Mouse (Mus musculus) midbrain, embryonic 11.5 days (tissue): ENCODE results near the gene Dffa. TPM values are rescaled to one million over a fixed set of nuclear protein-coding genes. Genes with fewer than 3 reads are reported as not detected.
A peak's percentile ranks its signal among the peaks of the same experiment; 100 is the strongest.

ENCODE experiments used
- ATAC-seq: fragments of 200-750 bp; cut with Nextera tagmentation; 2 replicates; pipeline ENCODE4 v1.8.0; 2017; ENCODE audit warnings: moderate TSS enrichment, moderate library complexity; ENCODE audit not compliant: low FRiP score
- DNase-seq: peaks from one replicate; pipeline ENCODE4 v3.0.0; 2015; ENCODE audit warnings: low spot score; ENCODE audit errors: missing footprints
- H3K27ac ChIP-seq: fragments of 300-500 bp; sonication (generic); 2 replicates; pipeline ENCODE4 v1.5.1; 2014; ENCODE audit warnings: low read depth, low read length
- H3K27me3 ChIP-seq: fragments of 300-500 bp; sonication (generic); 2 replicates; pipeline ENCODE4 v1.6.1; 2014; ENCODE audit warnings: mild to moderate bottlenecking, low read length, moderate library complexity, mixed read lengths; ENCODE audit not compliant: control insufficient read depth, insufficient read depth
- H3K36me3 ChIP-seq: fragments of 300-500 bp; sonication (generic); 2 replicates; pipeline ENCODE4 v1.6.1; 2014; ENCODE audit warnings: mild to moderate bottlenecking, low read length, moderate library complexity, mixed read lengths; ENCODE audit not compliant: control insufficient read depth, insufficient read depth
- H3K4me1 ChIP-seq: fragments of 300-500 bp; sonication (generic); 2 replicates; pipeline ENCODE4 v1.6.1; 2014; ENCODE audit warnings: low read length; ENCODE audit not compliant: control insufficient read depth, insufficient read depth
- H3K4me2 ChIP-seq: fragments of 300-500 bp; sonication (generic); 2 replicates; pipeline ENCODE4 v1.6.1; 2014; ENCODE audit warnings: mild to moderate bottlenecking, moderate library complexity
- H3K4me3 ChIP-seq: fragments of 300-500 bp; sonication (generic); 2 replicates; pipeline ENCODE4 v1.5.1; 2014; ENCODE audit warnings: low read depth, low read length
- H3K9ac ChIP-seq: fragments of 300-500 bp; sonication (generic); 2 replicates; pipeline ENCODE4 v1.6.1; 2014; ENCODE audit warnings: low read length
- H3K9me3 ChIP-seq: fragments of 300-500 bp; sonication (generic); 2 replicates; pipeline ENCODE4 v1.6.1; 2016; ENCODE audit warnings: low read length; ENCODE audit not compliant: control insufficient read depth
- WGBS: fragments of 180-500 bp; shearing (Covaris S2); extraction: QIAGEN DNeasy Blood & Tissue Kit; methylation state at CpG from one replicate; pipeline ENCODE4 v1.1.7; 2014; 5-methylcytosine and 5-hydroxymethylcytosine counted together
- polyA plus RNA-seq: library from polyadenylated mRNA; unstranded; fragments of >200 nt; fragmentation: Nextera tagmentation; extraction: Ambion mirVana; gene quantifications from 2 replicates; pipeline ENCODE4 v1.2.1, GENCODE M21; 2014

Dffa gene
- 24.9 and 25.3 TPM in 2 replicates for polyA plus RNA-seq

DNA sequence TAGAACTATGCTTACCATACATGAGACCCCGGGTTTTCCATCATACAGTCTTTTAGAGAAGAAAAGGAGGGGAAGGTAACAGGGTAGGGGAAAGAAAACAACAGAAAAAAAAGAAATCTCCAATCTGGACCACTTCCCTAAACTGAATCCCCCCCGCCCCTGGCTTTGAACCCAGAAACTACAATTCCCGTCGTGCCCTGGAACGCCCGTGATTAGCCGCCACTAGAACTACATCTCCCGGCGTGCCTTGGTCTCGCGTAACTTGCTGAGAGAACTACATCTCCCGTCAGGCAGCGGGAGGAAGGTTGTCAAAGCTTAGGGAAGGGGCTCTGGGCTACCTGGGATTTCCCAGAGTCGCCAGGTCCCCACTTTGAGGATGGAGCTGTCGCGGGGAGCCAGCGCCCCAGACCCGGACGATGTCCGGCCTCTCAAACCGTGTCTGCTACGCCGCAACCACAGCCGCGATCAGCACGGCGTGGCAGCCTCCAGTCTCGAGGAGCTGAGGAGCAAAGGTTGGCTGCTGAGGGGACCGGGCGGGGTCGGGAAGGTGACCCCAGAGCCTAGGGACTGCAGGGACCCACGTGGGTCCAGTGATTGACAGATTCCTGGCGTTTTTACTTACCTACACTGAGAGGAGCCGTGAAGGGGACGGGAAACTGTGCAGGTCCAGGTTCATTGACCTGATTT, at the start of gene Dffa:
Dffa (plus strand) TSS at position 272 of the 687 bp plus-strand sequence.
- peak; percentile 98 for DNase-seq
- Histone ChIP-seq H3K36me3 (no peaks in the 10 kb centered on the region), H3K4me2 (peak within 1 kb of the TSS; percentile 92), H3K4me3 (peak within 1 kb of the TSS; percentile 73), H3K9me3 (no peaks in the 10 kb centered on the region), H3K27me3 (no peaks in the 10 kb centered on the region), H3K4me1 (peaks cover 12% of the 10 kb centered on the region), H3K9ac (peak within 1 kb of the TSS; percentile 82), H3K27ac (no peak within 1 kb of the TSS)
- WGBS = under 1% methylated on average over 35 of the region's 35 CpGs
- peak; percentile 86 for ATAC-seq

- 51% methylated on average over 6 of the region's 6 CpGs for WGBS
- Histone ChIP-seq H3K27ac (no peak overlapping the region), H3K36me3 (no peaks in the 10 kb centered on the region; the same call in 1 of the 2 replicates), H3K9me3 (no peaks in the 10 kb centered on the region), H3K27me3 (peaks cover 3% of the 10 kb centered on the region; the same call in 1 of the 2 replicates), H3K4me3 (no peak overlapping the region), H3K4me2 (no peak overlapping the region), H3K4me1 (peaks cover 2% of the 10 kb centered on the region), H3K9ac (no peak overlapping the region)
- DNase-seq (no peak), ATAC-seq (no peak)
Observed at GRCm38 (mm10) chr4:149055847-149056246, 48.1 kb upstream of the Dffa start.

GRCm38 (mm10) chr4:149056957-149057356, 47.0 kb upstream of the Dffa start:
- H3K4me1 ChIP-seq = peaks cover 2% of the 10 kb centered on the region
- H3K4me2 ChIP-seq = no peak overlapping the region
- H3K4me3 ChIP-seq = no peak overlapping the region
- no peak overlapping the region for H3K27ac ChIP-seq
- no peaks in the 10 kb centered on the region; the same call in 1 of the 2 replicates for H3K36me3 ChIP-seq
- H3K9me3 ChIP-seq = no peaks in the 10 kb centered on the region
- WGBS = 77% methylated on average over 16 of the region's 16 CpGs
- ATAC-seq = no peak
- no peak overlapping the region for H3K9ac ChIP-seq
- no peak for DNase-seq
- H3K27me3 ChIP-seq = no peaks in the 10 kb centered on the region; the same call in 1 of the 2 replicates

- no peaks in the 10 kb centered on the region; the same call in 1 of the 2 replicates for H3K27me3 ChIP-seq
- H3K4me2 ChIP-seq = no peak overlapping the region
- DNase-seq (no peak), ATAC-seq (no peak)
- no peaks in the 10 kb centered on the region; the same call in 1 of the 2 replicates for H3K36me3 ChIP-seq
- no peak overlapping the region for H3K4me3 ChIP-seq
- H3K9me3 ChIP-seq = no peaks in the 10 kb centered on the region
- WGBS = 66% methylated on average over 14 of the region's 14 CpGs
- H3K9ac ChIP-seq = no peak overlapping the region
- peaks cover 2% of the 10 kb centered on the region for H3K4me1 ChIP-seq
- no peak overlapping the region for H3K27ac ChIP-seq
Observed at GRCm38 (mm10) chr4:149057470-149057869, 46.5 kb upstream of the Dffa start.

GRCm38 (mm10) chr4:149058298-149058697, 45.6 kb upstream of the Dffa start:
- no peak overlapping the region for H3K27ac ChIP-seq
- no peaks in the 10 kb centered on the region; the same call in 1 of the 2 replicates for H3K36me3 ChIP-seq
- H3K27me3 ChIP-seq = no peaks in the 10 kb centered on the region; the same call in 1 of the 2 replicates
- WGBS = 48% methylated on average over 7 of the region's 7 CpGs
- H3K4me3 ChIP-seq = no peak overlapping the region
- H3K4me1 ChIP-seq = peaks cover 2% of the 10 kb centered on the region
- no peak overlapping the region for H3K4me2 ChIP-seq
- H3K9me3 ChIP-seq = no peaks in the 10 kb centered on the region
- DNase-seq (no peak), ATAC-seq (no peak)
- no peak overlapping the region for H3K9ac ChIP-seq

DNA sequence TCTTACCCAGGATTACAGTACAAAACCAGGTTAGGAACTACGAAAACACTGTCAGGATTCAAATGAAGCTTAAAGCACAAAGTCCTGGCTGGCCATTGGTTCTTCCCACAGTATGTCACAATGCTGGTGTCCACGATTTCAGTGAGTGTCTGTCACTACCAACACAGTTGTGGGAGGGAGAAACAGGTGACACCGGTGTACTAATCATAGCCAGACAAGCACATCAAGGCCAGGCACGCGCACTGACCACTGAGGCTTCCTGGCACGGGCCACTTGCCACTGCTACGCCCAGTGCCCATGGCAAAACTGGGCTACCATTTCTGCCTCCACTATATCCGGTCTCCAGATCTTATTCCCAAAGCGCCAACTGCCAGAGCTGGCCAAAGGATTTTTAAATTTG, 44.2 kb upstream of the Dffa start:
- no peak overlapping the region for H3K9ac ChIP-seq
- H3K4me2 ChIP-seq = no peak overlapping the region
- no peak for ATAC-seq
- no peak for DNase-seq
- no peaks in the 10 kb centered on the region for H3K9me3 ChIP-seq
- 94% methylated on average over 9 of the region's 9 CpGs for WGBS
- H3K4me3 ChIP-seq = no peak overlapping the region
- H3K27me3 ChIP-seq = no peaks in the 10 kb centered on the region; the same call in 1 of the 2 replicates
- peaks cover 2% of the 10 kb centered on the region for H3K4me1 ChIP-seq
- no peak overlapping the region for H3K27ac ChIP-seq
- H3K36me3 ChIP-seq = no peaks in the 10 kb centered on the region; the same call in 1 of the 2 replicates

GRCm38 (mm10) chr4:149060621-149061431, 43.1 kb upstream of the Dffa start:
- Histone ChIP-seq H3K9ac (no peak overlapping the region), H3K27ac (no peak overlapping the region), H3K9me3 (no peaks in the 10 kb centered on the region), H3K4me2 (no peak overlapping the region), H3K4me3 (no peak overlapping the region), H3K27me3 (no peaks in the 10 kb centered on the region; the same call in 1 of the 2 replicates), H3K36me3 (no peaks in the 10 kb centered on the region; the same call in 1 of the 2 replicates), H3K4me1 (peaks cover 2% of the 10 kb centered on the region)
- WGBS = 44% methylated on average over 14 of the region's 14 CpGs
- ATAC-seq (no peak), DNase-seq (no peak)

DNA sequence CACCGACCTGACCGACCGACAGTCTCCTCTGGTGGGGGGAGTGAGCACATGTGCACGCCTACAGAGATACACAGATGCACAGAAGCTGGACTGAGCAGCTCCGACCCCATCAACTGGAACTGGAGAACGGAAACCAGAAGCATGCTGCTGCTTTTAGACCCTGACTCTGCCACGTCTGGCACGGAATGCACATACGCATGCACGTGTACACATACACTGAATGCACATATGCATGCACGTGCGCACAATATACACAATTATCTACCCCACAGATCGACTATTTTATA, 42.6 kb upstream of the Dffa start:
- Histone ChIP-seq H3K36me3 (no peaks in the 10 kb centered on the region; the same call in 1 of the 2 replicates), H3K4me2 (no peak overlapping the region), H3K27me3 (no peaks in the 10 kb centered on the region; the same call in 1 of the 2 replicates), H3K27ac (no peak overlapping the region), H3K4me1 (peaks cover 2% of the 10 kb centered on the region; the same call in 1 of the 2 replicates), H3K9ac (no peak overlapping the region), H3K9me3 (no peaks in the 10 kb centered on the region), H3K4me3 (no peak overlapping the region)
- DNase-seq = no peak
- no peak for ATAC-seq
- WGBS = 73% methylated on average over 13 of the region's 13 CpGs
